Comparison of ENCODE assay signal across 8 mouse cellular contexts in genomic region chr8:92365241-92365943, GRCm38 (mm10). TPM values are rescaled to one million over a fixed set of nuclear protein-coding genes. Genes with fewer than 3 reads are reported as not detected.
DNase-seq lines count a peak whose midpoint lies in the region; ATAC-seq and TF ChIP-seq lines count a peak whose summit lies in the region.

No protein-coding gene starts in this region.

- H3K4me3 ChIP-seq in lung, embryonic 14.5 days (ENCODE audit: low read depth, low read length), result peak overlapping the region; percentile 36
- H3K4me3 ChIP-seq in embryonic fibroblast, embryonic 13.5 days (ENCODE audit: insufficient read depth, low read length), result no peak overlapping the region
- peak overlapping the region; percentile 22 for H3K4me3 ChIP-seq in limb, embryonic 10.5 days

- H3K9me3 ChIP-seq in lung, embryonic 14.5 days (ENCODE audit: low read depth, low read length), result no peaks in the 10 kb centered on the region
- H3K9me3 ChIP-seq in limb, embryonic 10.5 days (replicated peaks), result no peaks in the 10 kb centered on the region

- no peak for TF ChIP-seq POLR2A in embryonic fibroblast, embryonic 13.5 days (IDR thresholded peaks at IDR 0.05; ENCODE audit: low read depth, low read length)

- peaks cover 6% of the 10 kb centered on the region; the same call in 1 of the 2 replicates for H3K36me3 ChIP-seq in lung, embryonic 14.5 days (ENCODE audit: insufficient read depth)
- H3K36me3 ChIP-seq in limb, embryonic 10.5 days, result peaks cover 2% of the 10 kb centered on the region; the same call in 1 of the 2 replicates

- 2% methylated on average over 36 of the region's 36 CpGs for WGBS in lung, embryonic 14.5 days
- WGBS in limb, embryonic 10.5 days, result 1% methylated on average over 36 of the region's 36 CpGs

- peak; percentile 51 for DNase-seq in lung, embryonic 14.5 days
- DNase-seq in lung, postnatal 25 days (ENCODE audit: low spot score), result no peak
- DNase-seq in limb, embryonic 10.5 days (ENCODE audit: low spot score), result peak; percentile 72
- peak; percentile 63 for DNase-seq in retina, embryonic 14.5 days (ENCODE audit: low spot score)
- no peak for DNase-seq in adrenal gland, adult 18-20 months (ENCODE audit: low spot score in 2 of 2)
- DNase-seq in adrenal gland, postnatal 14 days, result no peak

- no peaks in the 10 kb centered on the region for H3K4me1 ChIP-seq in lung, embryonic 14.5 days (ENCODE audit: insufficient read depth)
- no peaks in the 10 kb centered on the region for H3K4me1 ChIP-seq in embryonic fibroblast, embryonic 13.5 days (ENCODE audit: control insufficient read depth, insufficient read depth, low read length)
- H3K4me1 ChIP-seq in limb, embryonic 10.5 days, result peaks cover 47% of the 10 kb centered on the region

- H3K9ac ChIP-seq in lung, embryonic 14.5 days, result peak overlapping the region; percentile 68

- no peak for ATAC-seq in lung, embryonic 14.5 days (ENCODE audit: insufficient read depth)
- no peak for ATAC-seq in megakaryocyte progenitor cell, adult 5-6 weeks (replicated peaks; ENCODE audit: poor library complexity)

- peaks cover 82% of the 10 kb centered on the region for H3K27me3 ChIP-seq in lung, embryonic 14.5 days (ENCODE audit: insufficient read depth, low read length)
- H3K27me3 ChIP-seq in limb, embryonic 10.5 days (ENCODE audit: low read depth, poor library complexity, severe bottlenecking), result peaks cover 100% of the 10 kb centered on the region

- peak overlapping the region; percentile 55 for H3K4me2 ChIP-seq in lung, embryonic 14.5 days

- peak overlapping the region; percentile 21; the same call in 1 of the 2 replicates for H3K27ac ChIP-seq in lung, embryonic 14.5 days (ENCODE audit: low read depth)
- peak overlapping the region; percentile 20 for H3K27ac ChIP-seq in embryonic fibroblast, embryonic 13.5 days (ENCODE audit: insufficient read depth, low read length)
- peak overlapping the region; percentile 17; the same call in 1 of the 2 replicates for H3K27ac ChIP-seq in limb, embryonic 10.5 days

- TF ChIP-seq CTCF in lung, embryonic 14.5 days (IDR thresholded peaks at IDR 0.05; ENCODE audit: low read depth), result no peak
- TF ChIP-seq CTCF in embryonic fibroblast, embryonic 13.5 days (IDR thresholded peaks at IDR 0.05; ENCODE audit: borderline replicate concordance, insufficient read depth, low read length), result no peak

RNA-seq across cellular contexts. Expression of gene Irx5, which starts 8.0 kb away (rescaled TPM):
- polyA plus RNA-seq in lung, embryonic 14.5 days (2014; fragmentation: Nextera tagmentation; extraction: Ambion mirVana), result 18.5 and 22.4 TPM in 2 replicates
- polyA plus RNA-seq in embryonic fibroblast, embryonic 13.5 days (2011; ENCODE audit: insufficient read length, low read depth, missing spikeins), result 4.1 and 5.8 TPM in 2 replicates
- polyA plus RNA-seq in limb, embryonic 10.5 days (2016; fragmentation: Nextera tagmentation; extraction: Ambion mirVana), result 11.5 and 13.2 TPM in 2 replicates
- total RNA-seq in megakaryocyte progenitor cell, adult 5-6 weeks (2015), result not detected in 2 replicates
- total RNA-seq in megakaryocyte progenitor cell, adult 5-6 weeks (2017), result not detected in 2 replicates
- 1 to 10 TPM; 1.0 to 2.0 TPM for total RNA-seq in adrenal gland, adult 18-20 months (2021)
- total RNA-seq in adrenal gland, postnatal 14 days (2021), result 1.5 and 1.7 TPM in 2 replicates

Comparison
In these comparisons a context has a peak if more than half of its experiments do, and no peak if none do; other contexts are left out.
1. DNase-seq: peak in lung, embryonic 14.5 days (single experiment), limb, embryonic 10.5 days (single experiment) and retina, embryonic 14.5 days (single experiment); none in lung, postnatal 25 days (single experiment), adrenal gland, adult 18-20 months (0 of 2) and adrenal gland, postnatal 14 days (single experiment).
2. Peak in every context shown above with its lines, with median percentiles within 50 percentile points of each other: H3K27ac ChIP-seq.